27 mouse cellular contexts compared by ENCODE assay signal in the genomic region with DNA sequence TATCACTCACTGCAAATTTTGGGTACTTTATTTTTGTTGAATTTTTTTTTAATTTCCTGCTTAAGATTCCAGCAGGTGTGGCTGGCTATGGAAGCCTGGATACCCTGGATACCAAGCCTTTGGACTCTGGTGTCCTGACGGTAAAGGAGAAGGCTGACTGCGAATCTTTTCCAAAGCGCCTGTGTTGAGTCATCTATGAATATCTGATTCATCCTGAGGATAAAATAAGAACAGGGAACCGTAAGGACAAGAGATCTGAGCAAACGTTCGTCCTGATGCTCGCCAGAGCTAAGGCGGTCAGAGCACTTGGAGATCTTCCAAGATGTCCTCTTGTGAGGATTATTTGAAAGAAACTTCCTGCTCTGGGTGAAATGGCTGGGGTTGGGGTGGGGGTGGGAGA.
"Had no signal": no experiment of that assay in that cellular context is flagged by ENCODE, and none has a peak within 500 bp of the region (broad histone marks: within the 10 kb centered on the region; RNA-seq: fewer than 3 reads in every experiment).

No protein-coding gene starts in this region.

- ATAC-seq: forebrain, embryonic 13.5 days; forebrain, embryonic 14.5 days; forebrain, embryonic 15.5 days; forebrain, embryonic 16.5 days; forebrain, postnatal 0 days had no signal

- H3K4me2 ChIP-seq: embryonic facial prominence, embryonic 12.5 days; embryonic facial prominence, embryonic 13.5 days; embryonic facial prominence, embryonic 15.5 days; forebrain, embryonic 12.5 days; forebrain, embryonic 13.5 days; forebrain, embryonic 15.5 days had no signal

- H3K4me3 ChIP-seq: embryonic facial prominence, embryonic 10.5 days; embryonic facial prominence, embryonic 12.5 days; embryonic facial prominence, embryonic 13.5 days; embryonic facial prominence, embryonic 15.5 days; erythroblast, embryonic 14.5 days; forebrain, embryonic 10.5 days; forebrain, embryonic 12.5 days; forebrain, embryonic 13.5 days; forebrain, embryonic 15.5 days; gastrocnemius, adult 2 months; heart, adult 2 months had no signal

- DNase-seq: cerebellum, adult 2 months; cerebellum, adult 8-10 months; cerebellum, adult 9-10 months; cerebellum, adult 9-11 months; cerebellum, postnatal 14 days; cerebellum, postnatal 25 days; cerebellum, postnatal 36 days; embryo, embryonic 11 days; forebrain, postnatal 0 days; gastrocnemius, adult 2 months; gastrocnemius, postnatal 10 days; gastrocnemius, postnatal 14 days; gastrocnemius, postnatal 25 days; gastrocnemius, postnatal 36 days; heart, adult 18-20 months; heart, adult 2 months had no signal

- H3K9me3 ChIP-seq: embryonic facial prominence, embryonic 10.5 days; embryonic facial prominence, embryonic 12.5 days; embryonic facial prominence, embryonic 13.5 days; embryonic facial prominence, embryonic 15.5 days; forebrain, embryonic 12.5 days; forebrain, embryonic 15.5 days had no signal

- H3K4me1 ChIP-seq: embryonic facial prominence, embryonic 15.5 days had no signal

- H3K36me3 ChIP-seq: embryonic facial prominence, embryonic 10.5 days; embryonic facial prominence, embryonic 12.5 days; embryonic facial prominence, embryonic 13.5 days; embryonic facial prominence, embryonic 15.5 days; forebrain, embryonic 10.5 days; forebrain, embryonic 12.5 days; forebrain, embryonic 15.5 days had no signal

- H3K27ac ChIP-seq: embryonic facial prominence, embryonic 10.5 days; embryonic facial prominence, embryonic 12.5 days; embryonic facial prominence, embryonic 13.5 days; embryonic facial prominence, embryonic 15.5 days; forebrain, embryonic 13.5 days; forebrain, embryonic 15.5 days; gastrocnemius, adult 2 months; heart, adult 2 months had no signal

- H3K27me3 ChIP-seq: embryonic facial prominence, embryonic 12.5 days; embryonic facial prominence, embryonic 13.5 days; embryonic facial prominence, embryonic 15.5 days; forebrain, embryonic 12.5 days; forebrain, embryonic 13.5 days; forebrain, embryonic 15.5 days had no signal

- H3K9ac ChIP-seq: embryonic facial prominence, embryonic 12.5 days; embryonic facial prominence, embryonic 13.5 days; embryonic facial prominence, embryonic 15.5 days; forebrain, embryonic 12.5 days; forebrain, embryonic 13.5 days; forebrain, embryonic 15.5 days; forebrain, postnatal 0 days had no signal
